Mouse (Mus musculus) thymus, postnatal 25 days (tissue): ENCODE results near the gene E2f3.
A peak's percentile ranks its signal among the peaks of the same experiment; 100 is the strongest.

Experiments used
- DNase-seq: peaks from one replicate; pipeline ENCODE4 v3.0.0; 2022

E2f3 gene

GRCm38 (mm10) chr13:29977358-29977757, 8.5 kb downstream of the E2f3 start:
- DNase-seq: no peak

- peak; percentile 22 for DNase-seq
Observed at GRCm38 (mm10) chr13:29974066-29974465, 11.8 kb downstream of the E2f3 start.

- DNase-seq: no peak
Observed at GRCm38 (mm10) chr13:29973610-29974009, 12.3 kb downstream of the E2f3 start.

- no peak for DNase-seq
Observed at GRCm38 (mm10) chr13:29970333-29970732, 15.5 kb downstream of the E2f3 start.

- DNase-seq: no peak
Observed at GRCm38 (mm10) chr13:29968636-29969035, 17.2 kb downstream of the E2f3 start.

- DNase-seq: no peak
Observed at GRCm38 (mm10) chr13:29967367-29967766, 18.5 kb downstream of the E2f3 start.

GRCm38 (mm10) chr13:29966966-29967365, 18.9 kb downstream of the E2f3 start:
- no peak for DNase-seq

GRCm38 (mm10) chr13:29964087-29964486, 21.8 kb downstream of the E2f3 start:
- DNase-seq: no peak

- DNase-seq: no peak
Observed at GRCm38 (mm10) chr13:29960416-29960815, 25.4 kb downstream of the E2f3 start.

GRCm38 (mm10) chr13:29957731-29958254, 28.1 kb downstream of the E2f3 start:
- no peak for DNase-seq

GRCm38 (mm10) chr13:29956821-29957421, 28.9 kb downstream of the E2f3 start:
- DNase-seq: no peak

GRCm38 (mm10) chr13:29955296-29955695, 30.6 kb downstream of the E2f3 start:
- DNase-seq: no peak

GRCm38 (mm10) chr13:29954741-29955140, 31.1 kb downstream of the E2f3 start:
- DNase-seq: no peak

GRCm38 (mm10) chr13:29953417-29954045, 32.3 kb downstream of the E2f3 start:
- DNase-seq: no peak

GRCm38 (mm10) chr13:29946045-29946444, 39.8 kb downstream of the E2f3 start:
- DNase-seq: no peak

GRCm38 (mm10) chr13:29944915-29945570, 40.8 kb downstream of the E2f3 start:
- DNase-seq: no peak

GRCm38 (mm10) chr13:29944493-29944892, 41.4 kb downstream of the E2f3 start:
- no peak for DNase-seq

- DNase-seq: no peak
Observed at GRCm38 (mm10) chr13:29943541-29944039, 42.3 kb downstream of the E2f3 start.

- no peak for DNase-seq
Observed at GRCm38 (mm10) chr13:29940071-29940470, 45.8 kb downstream of the E2f3 start.

GRCm38 (mm10) chr13:29939399-29939798, 46.5 kb downstream of the E2f3 start:
- no peak for DNase-seq

- DNase-seq: peak; percentile 9
Observed at GRCm38 (mm10) chr13:29938776-29939175, 47.1 kb downstream of the E2f3 start.

GRCm38 (mm10) chr13:29926168-29926567, 59.7 kb downstream of the E2f3 start:
- no peak for DNase-seq

GRCm38 (mm10) chr13:29919841-29920240, 66.0 kb downstream of the E2f3 start:
- DNase-seq: no peak

GRCm38 (mm10) chr13:29916561-29916960, 69.3 kb downstream of the E2f3 start:
- DNase-seq: no peak
